Mouse (Mus musculus) forebrain, embryonic 14.5 days (tissue): ENCODE measurements at regions not wholly inside any gene's neighbourhood (a gene's known extent, or its start where the extent isn't known, plus 50 kb on each side); places are given as distances from the start of the nearest gene placed in this dataset.

Experiments
- ATAC-seq: fragments of 200-750 bp; cut with Nextera tagmentation; 2 replicates; pipeline ENCODE4 v1.8.0; 2017; ENCODE audit warnings: mild to moderate bottlenecking, moderate library complexity
- DNase-seq: peaks from one replicate; pipeline ENCODE4 v3.0.0-alpha.2; 2015; ENCODE audit warnings: low spot score
- H3K27ac ChIP-seq: fragments of 300-500 bp; sonication (generic); 2 replicates; pipeline ENCODE4 v1.5.1; 2014; ENCODE audit warnings: low read depth, mild to moderate bottlenecking, control low read depth, low read length, moderate library complexity
- H3K27me3 ChIP-seq: fragments of 300-500 bp; sonication (generic); replicated peaks from 2 replicates; pipeline ENCODE4 v1.6.1; 2014; ENCODE audit warnings: low read length, control low read depth, mixed read lengths; ENCODE audit not compliant: control insufficient read depth, insufficient read depth
- H3K36me3 ChIP-seq: fragments of 300-500 bp; sonication (generic); 2 replicates; pipeline ENCODE4 v1.6.1; 2014; ENCODE audit warnings: low read length, control low read depth; ENCODE audit not compliant: control insufficient read depth, insufficient read depth
- H3K4me1 ChIP-seq: fragments of 300-500 bp; sonication (generic); 2 replicates; pipeline ENCODE4 v1.6.1; 2014; ENCODE audit warnings: antibody characterized with exemption, low read length, control low read depth; ENCODE audit not compliant: control insufficient read depth, insufficient read depth
- H3K4me2 ChIP-seq: fragments of 300-500 bp; sonication (generic); 2 replicates; pipeline ENCODE4 v1.6.1; 2014; ENCODE audit warnings: mild to moderate bottlenecking, control low read depth, low read length
- H3K4me3 ChIP-seq: fragments of 300-500 bp; sonication (generic); 2 replicates; pipeline ENCODE4 v1.5.1; 2014; ENCODE audit warnings: low read depth, low read length, control low read depth
- H3K9ac ChIP-seq: fragments of 300-500 bp; sonication (generic); 2 replicates; pipeline ENCODE4 v1.6.1; 2014; ENCODE audit warnings: mild to moderate bottlenecking, low read length, control low read depth, moderate library complexity
- H3K9me3 ChIP-seq: fragments of 300-500 bp; sonication (generic); replicated peaks from 2 replicates; pipeline ENCODE4 v1.6.1; 2016; ENCODE audit warnings: low read length, control low read depth, mixed read lengths; ENCODE audit not compliant: control insufficient read depth
- WGBS: fragments of 180-500 bp; shearing (Covaris S2); extraction: QIAGEN DNeasy Blood & Tissue Kit; methylation state at CpG from one replicate; pipeline ENCODE4 v1.1.7; 2014; 5-methylcytosine and 5-hydroxymethylcytosine counted together

DNA sequence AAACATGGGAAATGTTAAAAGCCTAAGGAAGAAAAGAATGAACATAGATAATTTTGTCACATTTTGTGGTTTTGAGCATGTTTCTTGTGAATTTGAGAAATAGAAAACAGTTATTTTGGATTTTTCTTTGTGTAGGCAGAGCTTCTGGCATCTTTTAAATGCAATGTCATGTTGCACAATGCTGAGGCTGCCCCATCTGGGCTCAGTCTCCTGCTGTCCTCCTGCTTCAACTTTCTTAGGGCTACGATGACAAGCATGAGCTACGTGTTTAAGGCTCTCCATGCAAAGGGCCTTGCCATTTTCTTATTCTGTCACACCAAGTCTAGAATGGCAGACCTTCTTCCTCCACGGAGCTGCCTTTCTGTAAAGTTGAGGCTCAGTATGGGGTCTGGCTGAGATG lies 1141.6 kb upstream of the A1bg start:
- Histone ChIP-seq H3K4me3 (no peak overlapping the region), H3K4me1 (no peaks in the 10 kb centered on the region; the same call in 1 of the 2 replicates), H3K9ac (no peak overlapping the region), H3K4me2 (no peak overlapping the region), H3K36me3 (no peaks in the 10 kb centered on the region), H3K27ac (no peak overlapping the region), H3K27me3 (no peaks in the 10 kb centered on the region), H3K9me3 (no peaks in the 10 kb centered on the region)
- ATAC-seq (no peak), DNase-seq (no peak)
- 93% methylated on average over 3 of the region's 3 CpGs for WGBS

- H3K27me3 ChIP-seq, result no peaks in the 10 kb centered on the region
- H3K27ac ChIP-seq, result no peak overlapping the region
- H3K4me3 ChIP-seq, result no peak overlapping the region
- no peaks in the 10 kb centered on the region for H3K36me3 ChIP-seq
- no peaks in the 10 kb centered on the region for H3K4me1 ChIP-seq
- DNase-seq (no peak), ATAC-seq (no peak)
- H3K9me3 ChIP-seq, result no peaks in the 10 kb centered on the region
- 81% methylated on average over 2 of the region's 2 CpGs for WGBS
- H3K4me2 ChIP-seq, result no peak overlapping the region
- no peak overlapping the region for H3K9ac ChIP-seq
Observed at GRCm38 (mm10) chr15:62057449-62057848, 1134.6 kb upstream of the A1bg start.

- ATAC-seq (no peak), DNase-seq (no peak)
- no peaks in the 10 kb centered on the region for H3K36me3 ChIP-seq
- H3K9ac ChIP-seq, result no peak overlapping the region
- H3K4me1 ChIP-seq, result no peaks in the 10 kb centered on the region
- no peak overlapping the region for H3K27ac ChIP-seq
- no peak overlapping the region for H3K4me2 ChIP-seq
- H3K4me3 ChIP-seq, result no peak overlapping the region
- no peaks in the 10 kb centered on the region for H3K9me3 ChIP-seq
- 96% methylated on average over 11 of the region's 11 CpGs for WGBS
- no peaks in the 10 kb centered on the region for H3K27me3 ChIP-seq
Observed at GRCm38 (mm10) chr15:62056889-62057288, 1134.1 kb upstream of the A1bg start.

DNA sequence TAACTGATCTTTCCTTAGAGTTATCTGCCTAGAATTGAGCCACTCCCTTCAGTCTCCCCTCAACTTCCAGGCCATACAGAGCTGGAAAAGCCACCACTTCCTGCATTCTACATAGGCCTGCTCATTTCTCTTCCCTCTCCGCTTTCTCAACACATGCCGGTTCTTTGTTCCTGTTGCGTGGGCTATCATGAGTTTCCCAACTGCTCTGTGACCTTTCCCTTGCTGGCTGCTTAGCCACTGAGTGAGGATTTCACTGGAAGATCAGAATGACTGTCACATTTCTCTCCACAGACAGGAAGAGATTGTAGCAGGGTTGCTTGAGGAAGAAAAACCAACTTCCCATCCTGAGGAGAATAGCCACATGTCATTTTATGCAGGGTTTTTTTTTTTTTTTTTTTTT lies 1133.6 kb upstream of the A1bg start:
- DNase-seq, result no peak
- H3K36me3 ChIP-seq, result no peaks in the 10 kb centered on the region
- H3K4me2 ChIP-seq, result no peak overlapping the region
- no peak overlapping the region for H3K4me3 ChIP-seq
- WGBS, result 92% methylated on average over 3 of the region's 3 CpGs
- no peaks in the 10 kb centered on the region for H3K9me3 ChIP-seq
- no peak overlapping the region for H3K27ac ChIP-seq
- no peak for ATAC-seq
- no peaks in the 10 kb centered on the region for H3K4me1 ChIP-seq
- H3K27me3 ChIP-seq, result no peaks in the 10 kb centered on the region
- no peak overlapping the region for H3K9ac ChIP-seq

DNA sequence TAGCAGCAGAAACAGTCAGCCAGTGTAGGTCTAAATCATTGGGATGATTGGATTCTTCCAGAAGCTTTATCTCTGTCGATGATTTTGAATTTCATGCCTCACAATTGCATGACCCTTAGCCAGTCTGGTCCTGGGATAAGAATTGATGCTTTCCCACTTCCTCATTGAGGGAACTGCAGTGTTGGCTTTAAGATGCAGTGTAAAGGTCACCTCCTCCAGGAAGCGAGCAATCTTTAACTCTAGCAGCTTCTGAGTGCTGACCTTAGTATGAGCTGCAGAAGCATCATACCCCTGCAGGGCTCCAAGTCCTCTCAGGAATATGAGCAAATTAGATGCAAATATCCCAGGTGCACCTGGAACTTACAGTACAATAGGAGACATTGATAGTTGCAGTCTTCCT lies 1132.2 kb upstream of the A1bg start:
- Histone ChIP-seq H3K9me3 (no peaks in the 10 kb centered on the region), H3K4me3 (no peak overlapping the region), H3K36me3 (no peaks in the 10 kb centered on the region), H3K9ac (no peak overlapping the region), H3K27ac (no peak overlapping the region), H3K27me3 (no peaks in the 10 kb centered on the region), H3K4me2 (no peak overlapping the region), H3K4me1 (no peaks in the 10 kb centered on the region)
- ATAC-seq (no peak), DNase-seq (no peak)
- WGBS, result 92% methylated on average over 2 of the region's 2 CpGs

- Histone ChIP-seq H3K9ac (no peak overlapping the region), H3K27ac (no peak overlapping the region), H3K4me3 (no peak overlapping the region), H3K4me1 (no peaks in the 10 kb centered on the region), H3K36me3 (no peaks in the 10 kb centered on the region), H3K4me2 (no peak overlapping the region), H3K9me3 (no peaks in the 10 kb centered on the region), H3K27me3 (no peaks in the 10 kb centered on the region)
- DNase-seq (no peak), ATAC-seq (no peak)
- 85% methylated on average over 8 of the region's 8 CpGs for whole genome bisulfite sequencing
Observed at GRCm38 (mm10) chr15:62053420-62054239, 1130.8 kb upstream of the A1bg start.

- Histone ChIP-seq H3K36me3 (no peaks in the 10 kb centered on the region), H3K4me1 (no peaks in the 10 kb centered on the region), H3K4me3 (no peak overlapping the region), H3K9ac (no peak overlapping the region), H3K4me2 (no peak overlapping the region), H3K27me3 (no peaks in the 10 kb centered on the region), H3K27ac (no peak overlapping the region), H3K9me3 (no peaks in the 10 kb centered on the region)
- no peak for ATAC-seq
- WGBS, result 87% methylated on average over 9 of the region's 9 CpGs
- DNase-seq, result no peak
Observed at GRCm38 (mm10) chr15:62049416-62049815, 1126.6 kb upstream of the A1bg start.

DNA sequence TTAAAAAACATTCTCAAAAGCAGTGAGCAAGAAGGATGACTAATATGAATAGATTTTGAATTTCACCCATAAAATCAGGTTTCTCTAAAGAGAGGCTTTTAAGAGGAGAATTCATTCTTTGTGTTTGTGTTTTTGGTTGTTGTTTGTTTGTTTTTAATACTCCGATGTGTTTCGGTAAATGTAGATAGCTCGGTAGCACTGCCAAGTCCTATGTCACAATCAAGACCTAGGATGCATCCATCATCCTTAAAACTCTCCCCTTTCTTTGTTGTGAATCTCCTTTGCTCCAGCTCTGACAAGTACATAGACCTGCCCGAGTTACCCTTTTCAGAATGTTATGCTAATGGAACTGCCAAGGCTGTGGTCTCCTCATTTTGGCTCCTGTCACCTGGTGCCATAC lies 1126.2 kb upstream of the A1bg start:
- Histone ChIP-seq H3K4me2 (no peak overlapping the region), H3K27me3 (no peaks in the 10 kb centered on the region), H3K9me3 (no peaks in the 10 kb centered on the region), H3K36me3 (no peaks in the 10 kb centered on the region), H3K4me3 (no peak overlapping the region), H3K9ac (no peak overlapping the region), H3K27ac (no peak overlapping the region), H3K4me1 (no peaks in the 10 kb centered on the region)
- WGBS, result 93% methylated on average over 4 of the region's 4 CpGs
- ATAC-seq (no peak), DNase-seq (no peak)

GRCm38 (mm10) chr15:62046276-62046675 lies 1123.5 kb upstream of the A1bg start:
- ATAC-seq (no peak), DNase-seq (no peak)
- WGBS, result 90% methylated on average over 3 of the region's 3 CpGs
- Histone ChIP-seq H3K4me1 (no peaks in the 10 kb centered on the region), H3K27me3 (no peaks in the 10 kb centered on the region), H3K9ac (no peak overlapping the region), H3K9me3 (no peaks in the 10 kb centered on the region), H3K4me3 (no peak overlapping the region), H3K4me2 (no peak overlapping the region), H3K27ac (no peak overlapping the region), H3K36me3 (no peaks in the 10 kb centered on the region)
